Mouse (Mus musculus): ENCODE results near the gene Wdpcp.

GRCm38 (mm10) chr11:21559727-21560126 is 12.3 kb upstream of the Wdpcp start:
- TF ChIP-seq CTCF (IDR thresholded peaks at IDR 0.05; ENCODE audit: low read depth, low read length) (no peak), POLR2AphosphoS5 (IDR thresholded peaks at IDR 0.05; ENCODE audit: insufficient replicate concordance, low read depth, low read length) (no peak)
